Mouse (Mus musculus) CH12.LX (cell line): Measurements from ENCODE around the gene Pcx.

Experiments
- CHD1 ChIP-seq: IDR thresholded peaks from 2 replicates; pipeline ENCODE4 v1.6.1; 2012; ENCODE audit warnings: low read depth, low read length, improper control_type of control experiment, inconsistent platforms
- CTCF ChIP-seq, 2 experiments: IDR thresholded peaks in 1 of 2; conservative IDR thresholded peaks in 1 of 2; 2 replicates each; pipeline ENCODE4 v1.5.1; 2011 to 2012; ENCODE audit warnings: low read depth in 2 of 2, low read length in 2 of 2, improper control_type of control experiment in 1 of 2, inconsistent platforms in 1 of 2, mild to moderate bottlenecking in 1 of 2, moderate library complexity in 1 of 2
- E2F4 ChIP-seq: IDR thresholded peaks from 2 replicates; pipeline ENCODE4 v1.6.1; 2011; ENCODE audit warnings: low read depth, low read length, improper control_type of control experiment; ENCODE audit not compliant: insufficient replicate concordance
- ELF1 ChIP-seq: IDR thresholded peaks from 2 replicates; pipeline ENCODE4 v1.6.1; 2014; ENCODE audit warnings: low read depth, mild to moderate bottlenecking, inconsistent platforms, low read length, improper control_type of control experiment
- EP300 ChIP-seq: IDR thresholded peaks from 2 replicates; pipeline ENCODE4 v1.6.1; 2011; ENCODE audit warnings: low read length, improper control_type of control experiment
- KAT2A ChIP-seq: IDR thresholded peaks from 2 replicates; pipeline ENCODE4 v1.6.1; 2012; ENCODE audit warnings: low read length, improper control_type of control experiment, inconsistent platforms; ENCODE audit not compliant: insufficient replicate concordance
- MEF2A ChIP-seq: IDR thresholded peaks from 2 replicates; pipeline ENCODE4 v1.6.1; 2014; ENCODE audit warnings: low read depth, mild to moderate bottlenecking, inconsistent platforms, low read length, improper control_type of control experiment, borderline replicate concordance
- MYC ChIP-seq: IDR thresholded peaks from 2 replicates; pipeline ENCODE4 v1.6.1; 2011; ENCODE audit warnings: low read depth, mild to moderate bottlenecking, improper control_type of control experiment, low read length
- NELFE ChIP-seq: IDR thresholded peaks from 2 replicates; pipeline ENCODE4 v1.6.1; 2011; ENCODE audit warnings: low read depth, low read length, improper control_type of control experiment
- POLR2A ChIP-seq: IDR thresholded peaks from 2 replicates; pipeline ENCODE4 v1.6.1; 2011; ENCODE audit warnings: low read depth, mild to moderate bottlenecking, improper control_type of control experiment, low read length
- RAD21 ChIP-seq: IDR thresholded peaks from 2 replicates; pipeline ENCODE4 v1.6.1; 2011; ENCODE audit warnings: low read depth, mild to moderate bottlenecking, low read length, improper control_type of control experiment, moderate library complexity
- SMC3 ChIP-seq: IDR thresholded peaks from 2 replicates; pipeline ENCODE4 v1.6.1; 2011; ENCODE audit warnings: low read depth, low read length, improper control_type of control experiment
- ZMIZ1 ChIP-seq: IDR thresholded peaks from 2 replicates; pipeline ENCODE4 v1.6.1; 2012; ENCODE audit warnings: low read depth, mild to moderate bottlenecking, inconsistent platforms, low read length, improper control_type of control experiment
- ZNF384 ChIP-seq: IDR thresholded peaks from 2 replicates; pipeline ENCODE4 v1.6.1; 2012; ENCODE audit warnings: low read depth, low read length, improper control_type of control experiment, inconsistent platforms

GRCm38 (mm10) chr19:4491080-4491695 lies 19.1 kb upstream of the Pcx start:
- TF ChIP-seq CHD1 (no peak), EP300 (no peak), MYC (no peak), KAT2A (no peak), POLR2A (no peak), CTCF (conservative IDR thresholded peaks at IDR 0.05 in 1 of 2, IDR thresholded peaks at IDR 0.05 in 1 of 2; ENCODE audit: low read depth in 2 of 2, low read length in 2 of 2) (no peak), RAD21 (no peak), SMC3 (no peak), E2F4 (no peak), ZNF384 (no peak), ELF1 (no peak), ZMIZ1 (no peak), MEF2A (no peak), NELFE (no peak)
